Mouse (Mus musculus) kidney, adult 8-10 months (tissue): Measurements from ENCODE around the gene Dnajb8.

Experiments
- DNase-seq, 2 experiments: peaks; one replicate each; pipeline ENCODE4 v3.0.0; 2022

Dnajb8 gene

GRCm38 (mm10) chr6:88299491-88299890 lies 77.4 kb downstream of the Dnajb8 start:
- no peak for DNase-seq

- DNase-seq, result no peak
Measured at GRCm38 (mm10) chr6:88301234-88301633, 79.2 kb downstream of the Dnajb8 start.
